Comparison of ENCODE assay signal across 8 mouse cellular contexts in the genomic region with DNA sequence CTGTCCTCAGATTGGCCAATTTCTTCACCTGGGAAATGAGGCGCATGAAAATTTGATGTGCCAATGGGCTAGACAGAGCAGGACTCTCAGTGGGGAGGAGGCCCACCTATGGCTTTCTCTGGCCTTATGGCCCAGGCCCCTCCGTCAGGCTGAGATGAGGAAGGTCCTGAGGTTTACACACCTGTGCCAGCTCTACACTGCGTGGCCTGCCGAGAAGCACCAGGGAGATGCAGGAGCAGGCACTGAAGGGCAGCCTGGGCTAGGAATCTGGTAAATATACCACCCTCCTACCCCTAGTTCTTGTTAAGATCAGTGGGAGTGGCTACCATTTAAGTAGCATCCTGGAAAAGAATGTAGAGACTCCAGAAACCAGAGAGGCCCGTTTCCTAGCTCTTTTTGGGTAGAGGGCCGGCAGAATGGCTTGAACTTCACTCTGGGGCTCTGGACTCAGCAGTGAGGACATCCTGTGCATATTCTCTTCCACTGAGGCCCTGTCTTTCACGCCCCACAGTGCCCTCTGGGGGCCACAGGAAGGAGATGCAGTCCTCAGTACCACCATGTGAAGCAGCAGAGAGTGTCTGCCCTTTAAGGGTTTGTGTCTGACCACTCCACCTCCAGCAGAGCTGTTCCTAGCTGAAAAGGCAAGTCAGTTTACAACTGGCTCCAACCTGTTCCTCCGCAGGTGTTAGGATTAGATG. TPM values are rescaled to one million over a fixed set of nuclear protein-coding genes. Genes with fewer than 3 reads are reported as not detected.
DNase-seq lines count a peak whose midpoint lies in the region; ATAC-seq and TF ChIP-seq lines count a peak whose summit lies in the region.

No protein-coding gene starts in this region.

- no peak; the same call in none of the 2 replicates for TF ChIP-seq CTCF in gastrocnemius, adult 2 months (IDR thresholded peaks at IDR 0.05)
- TF ChIP-seq CTCF in left cerebral cortex, adult 2 months (IDR thresholded peaks at IDR 0.05), result peak; percentile 95

- ATAC-seq in activated CD4-positive, CD25-positive, alpha-beta regulatory T cell, adult 4 months, result peak; percentile 87
- ATAC-seq in megakaryocyte-erythroid progenitor cell, adult 5-6 weeks (replicated peaks; ENCODE audit: low FRiP score, low TSS enrichment, poor library complexity, severe bottlenecking), result peak; percentile 79

- no peak overlapping the region for H3K27ac ChIP-seq in gastrocnemius, adult 2 months
- H3K27ac ChIP-seq in left cerebral cortex, adult 2 months, result no peak overlapping the region

- intact Hi-C loops in gastrocnemius, adult 2 months (cut with DNase I), result loop anchor here (1.0 to 10.0 kb wide), 2 partner anchors 153 to 264 kb away; no protein-coding TSS in a partner anchor
- intact Hi-C loops in left cerebral cortex, adult 2 months (cut with DNase I), result loop anchor here (1.0 to 5.0 kb wide), 2 partner anchors 153 to 261 kb away; no protein-coding TSS in a partner anchor

- DNase-seq in cerebellum, postnatal 36 days, result peak; percentile 77 to 78
- DNase-seq in gastrocnemius, adult 2 months, result peak; percentile 80
- peak; percentile 88 for DNase-seq in induced T-regulatory cell, adult 2 months (ENCODE audit: low read depth)
- peak; percentile 57 to 72 for DNase-seq in left cerebral cortex, adult 2 months (ENCODE audit: extremely low spot score in 1 of 2, low spot score in 2 of 2)
- DNase-seq in right cerebral cortex, postnatal 14 days, result peak; percentile 71
- DNase-seq in yolk sac, embryonic 10.5 days (ENCODE audit: low spot score), result peak; percentile 49

- H3K4me3 ChIP-seq in gastrocnemius, adult 2 months, result no peak overlapping the region
- H3K4me3 ChIP-seq in left cerebral cortex, adult 2 months, result no peak overlapping the region

RNA-seq across cellular contexts. Expression of a gene that starts 42.3 kb away (rescaled TPM):
- 10 to 100 TPM; 26.3 to 28.3 TPM for polyA plus RNA-seq in activated CD4-positive, CD25-positive, alpha-beta regulatory T cell, adult 4 months (2017; shearing (Covaris generic))
- 10 to 100 TPM; 15.8 to 18.3 TPM for total RNA-seq in gastrocnemius, adult 2 months (2021)
- 10 to 100 TPM; 30.1 to 35.8 TPM for total RNA-seq in left cerebral cortex, adult 2 months (2021)
- total RNA-seq in megakaryocyte-erythroid progenitor cell, adult 5-6 weeks (2014; fragmentation: Nextera tagmentation), result 72.5 and 104 TPM in 2 replicates
- total RNA-seq in megakaryocyte-erythroid progenitor cell, adult 5-6 weeks (2017), result 75.1 and 125 TPM in 2 replicates
